Mouse (Mus musculus): ENCODE measurements around the gene Arsg.

DNA sequence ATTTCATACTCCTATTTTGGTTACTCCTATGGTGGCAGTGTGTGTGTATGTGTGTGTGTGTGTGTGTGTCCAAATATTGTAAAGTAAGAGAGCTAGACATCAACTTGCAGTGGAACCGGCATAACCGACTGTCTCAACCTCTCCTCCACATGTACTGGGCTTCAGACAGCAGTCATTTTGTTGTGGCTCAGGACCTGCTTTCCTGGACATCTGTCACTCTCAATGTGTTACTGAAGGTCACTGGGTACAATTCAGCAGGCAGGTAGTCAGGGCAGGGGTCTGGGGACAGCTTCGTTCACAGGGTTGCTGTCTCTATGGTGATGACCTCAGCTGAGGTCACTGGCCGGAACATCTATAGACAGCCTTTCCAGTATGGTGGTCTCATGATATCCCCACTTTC lies 32.6 kb downstream of the Arsg start:
- TF ChIP-seq USF1 (IDR thresholded peaks at IDR 0.05; ENCODE audit: low read depth), result no peak
- TF ChIP-seq MYOG (IDR thresholded peaks at IDR 0.05; ENCODE audit: control insufficient read depth in 1 of 3, insufficient read depth in 1 of 3, insufficient read length in 2 of 3, low read depth in 2 of 3), result no peak
- no peak for TF ChIP-seq POLR2A (IDR thresholded peaks at IDR 0.05; ENCODE audit: insufficient read length, low read depth)
- TF ChIP-seq TCF12 (IDR thresholded peaks at IDR 0.05; ENCODE audit: insufficient read depth, poor library complexity, severe bottlenecking), result no peak
- no peak for TF ChIP-seq MAX (IDR thresholded peaks at IDR 0.05; ENCODE audit: low read depth)
- no peak for TF ChIP-seq REST (IDR thresholded peaks at IDR 0.05; ENCODE audit: insufficient read depth, insufficient read length)
- TF ChIP-seq MYOD1 (IDR thresholded peaks at IDR 0.05; ENCODE audit: control insufficient read depth in 1 of 3, insufficient read length in 2 of 3, low read depth in 2 of 3), result no peak
